Mouse (Mus musculus) spleen, postnatal 10 days (tissue): Measurements from ENCODE around the gene Prtn3.
"Not testable (repeated sequence)": the region's sequence is repeated elsewhere in the genome, so short reads cannot be mapped to it uniquely, and the experiment has no call there.

Source experiments
- DNase-seq, 2 experiments: peaks; one replicate each; pipeline ENCODE4 v3.0.0; 2021 to 2022; ENCODE audit warnings: low spot score in 2 of 2

The Prtn3 gene

GRCm38 (mm10) chr10:79877174-79877573, 2.9 kb downstream of the Prtn3 start:
- DNase-seq: no peak

- no peak for DNase-seq
Measured at GRCm38 (mm10) chr10:79877757-79878156, 3.5 kb downstream of the Prtn3 start.

GRCm38 (mm10) chr10:79879527-79879926, 5.3 kb downstream of the Prtn3 start:
- no peak for DNase-seq

- no peak for DNase-seq
Measured at GRCm38 (mm10) chr10:79880721-79881120, 6.4 kb downstream of the Prtn3 start.

- DNase-seq: peak in 1 of 2 experiments; percentile 57
Measured at GRCm38 (mm10) chr10:79881981-79882380, 7.7 kb downstream of the Prtn3 start.

GRCm38 (mm10) chr10:79883297-79884084, 9.2 kb downstream of the Prtn3 start:
- DNase-seq: peak; percentile 69 to 87

GRCm38 (mm10) chr10:79884446-79884845, 10.2 kb downstream of the Prtn3 start:
- no peak for DNase-seq

- not testable (repeated sequence) for DNase-seq
Measured at GRCm38 (mm10) chr10:79884938-79885337, 10.7 kb downstream of the Prtn3 start.

GRCm38 (mm10) chr10:79886054-79886453, 11.8 kb downstream of the Prtn3 start, which contains the start of gene Elane:
TSS of gene Elane (plus strand) at chr10:79886247.
- DNase-seq: no peak

- DNase-seq: no peak
Measured at GRCm38 (mm10) chr10:79886611-79887010, 12.3 kb downstream of the Prtn3 start.

- no peak for DNase-seq
Measured at GRCm38 (mm10) chr10:79889386-79889785, 15.1 kb downstream of the Prtn3 start.

GRCm38 (mm10) chr10:79890670-79891069, 16.4 kb downstream of the Prtn3 start, which contains the start of gene Cfd:
TSS of gene Cfd (plus strand) at chr10:79890853.
- no peak for DNase-seq

- peak; percentile 82 to 90 for DNase-seq
Measured at GRCm38 (mm10) chr10:79892451-79893118, 18.3 kb downstream of the Prtn3 start.

GRCm38 (mm10) chr10:79896306-79896705, 22.0 kb downstream of the Prtn3 start:
- no peak for DNase-seq

GRCm38 (mm10) chr10:79896814-79897213, 22.5 kb downstream of the Prtn3 start:
- no peak for DNase-seq

GRCm38 (mm10) chr10:79897316-79898245, 23.3 kb downstream of the Prtn3 start:
- DNase-seq: no peak

- DNase-seq: no peak
Measured at GRCm38 (mm10) chr10:79900951-79901410, 26.7 kb downstream of the Prtn3 start.

- no peak for DNase-seq
Measured at GRCm38 (mm10) chr10:79906712-79907111, 32.4 kb downstream of the Prtn3 start.

GRCm38 (mm10) chr10:79907415-79907814, 33.1 kb downstream of the Prtn3 start:
- no peak for DNase-seq

- DNase-seq: peak; percentile 97
Measured at GRCm38 (mm10) chr10:79908167-79909091, 34.2 kb downstream of the Prtn3 start, which contains the start of gene Med16. TSS of gene Med16 (minus strand) at chr10:79908923.
